Mouse (Mus musculus) heart, postnatal 4 days (tissue): ENCODE results near the gene Ppp2r5b. TPM values are rescaled to one million over a fixed set of nuclear protein-coding genes. Genes with fewer than 3 reads are reported as not detected.

Experiments
- DNase-seq: peaks from one replicate; pipeline ENCODE4 v3.0.0; 2021
- microRNA-seq, 2 experiments: library from miRNA; unstranded; fragments of <30 nt; microRNA quantifications; one replicate each; pipeline ENCODE4 v1.2.0; 2021 to 2022
- total RNA-seq, 2 experiments: library from RNA; stranded (reverse); gene quantifications; 2 replicates each; pipeline ENCODE4 v1.2.3; 2021

Ppp2r5b gene
- total RNA-seq, 2 experiments from 2014 or later = 30.1 to 30.2 TPM

DNA sequence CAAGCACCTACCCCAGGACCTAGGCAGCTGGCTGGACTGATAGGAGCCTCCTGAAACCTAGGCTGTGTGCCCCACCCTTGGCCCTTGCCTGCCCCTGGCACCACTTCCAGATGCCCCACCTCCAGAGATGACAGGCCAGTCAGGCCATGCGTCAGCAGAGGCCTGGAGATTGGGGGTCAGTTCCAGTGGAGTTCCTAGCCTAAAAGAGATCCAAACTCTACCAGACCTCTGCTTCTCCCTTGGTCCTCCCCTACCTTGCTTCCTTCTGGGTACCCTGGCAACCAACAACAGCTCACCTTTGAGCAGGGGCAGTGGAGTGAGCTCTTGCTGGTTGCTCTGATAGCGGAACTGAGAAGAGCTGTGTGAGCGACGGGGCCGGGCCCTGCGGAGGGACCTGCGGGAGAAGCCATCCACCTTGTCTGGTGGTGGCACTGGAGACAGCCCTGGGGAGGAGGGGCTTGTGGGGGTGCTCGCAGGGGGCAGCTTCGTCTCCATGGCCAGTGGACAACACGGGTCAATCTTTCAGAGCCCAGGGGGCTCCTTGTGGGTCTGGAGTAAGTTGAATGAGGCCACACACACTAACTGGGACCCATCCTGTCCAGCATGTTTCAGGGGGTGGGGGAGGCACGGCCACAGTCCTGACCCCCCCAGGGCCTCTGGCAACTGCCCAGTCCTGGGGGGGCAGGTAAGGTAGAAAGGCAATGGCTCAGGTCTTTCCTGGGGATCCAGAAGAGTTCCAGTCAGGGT is 1.2 kb downstream of the Ppp2r5b start:
- peak; percentile 35 for DNase-seq

GRCm38 (mm10) chr19:6233647-6234046 is 2.0 kb downstream of the Ppp2r5b start:
- no peak for DNase-seq

GRCm38 (mm10) chr19:6231036-6231435 is 4.6 kb downstream of the Ppp2r5b start:
- DNase-seq = no peak

DNA sequence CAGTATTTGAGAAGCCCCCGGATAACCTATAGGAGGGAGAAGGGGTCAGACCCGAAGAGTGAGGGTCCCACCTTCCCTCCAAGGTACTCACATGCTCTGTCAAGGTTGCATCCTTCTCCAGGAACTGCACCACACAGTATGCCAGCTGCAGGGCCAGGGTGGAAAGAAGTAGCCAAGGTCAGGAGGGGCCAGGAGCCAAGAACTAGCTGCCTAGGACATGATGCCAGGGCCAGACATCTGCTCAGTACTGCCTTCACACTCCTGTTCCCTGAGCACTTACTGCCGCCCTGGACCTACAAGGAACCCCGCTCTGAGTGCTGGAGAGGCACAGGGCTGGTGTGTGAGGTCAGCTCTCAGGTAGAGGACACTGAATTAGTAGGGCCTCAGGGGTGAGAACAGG is 5.3 kb downstream of the Ppp2r5b start:
- no peak for DNase-seq

DNA sequence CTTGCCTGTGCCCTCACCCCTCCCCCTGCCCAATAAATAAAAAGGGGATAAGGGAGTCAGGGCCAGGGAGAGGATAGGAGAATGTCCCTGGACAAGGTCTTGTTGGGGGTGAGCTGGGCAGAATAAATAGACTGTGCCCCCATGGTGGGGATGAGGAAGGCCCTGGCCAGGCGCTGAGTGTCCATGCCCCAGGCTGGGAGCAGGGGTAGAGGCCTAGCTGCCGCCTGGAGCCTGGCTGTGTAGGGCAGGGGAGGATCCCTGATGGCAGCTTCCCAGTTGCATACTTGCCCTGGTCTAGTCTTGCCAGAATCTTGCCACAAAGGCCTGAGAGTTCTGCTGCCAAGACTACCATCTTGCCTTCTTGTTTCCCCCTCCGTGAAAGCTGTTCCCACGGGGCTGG is 7.8 kb downstream of the Ppp2r5b start:
- no peak for DNase-seq

GRCm38 (mm10) chr19:6226763-6227162 is 8.9 kb downstream of the Ppp2r5b start:
- no peak for DNase-seq

GRCm38 (mm10) chr19:6226135-6226534 is 9.5 kb downstream of the Ppp2r5b start, which contains the start of gene Gpha2:
Gene Gpha2 (plus strand): TSS chr19:6226380.
- no peak for DNase-seq

GRCm38 (mm10) chr19:6218606-6219005 is 17.1 kb downstream of the Ppp2r5b start:
- DNase-seq = no peak

- DNase-seq = no peak
Measured at GRCm38 (mm10) chr19:6216046-6216705, 19.5 kb downstream of the Ppp2r5b start.

DNA sequence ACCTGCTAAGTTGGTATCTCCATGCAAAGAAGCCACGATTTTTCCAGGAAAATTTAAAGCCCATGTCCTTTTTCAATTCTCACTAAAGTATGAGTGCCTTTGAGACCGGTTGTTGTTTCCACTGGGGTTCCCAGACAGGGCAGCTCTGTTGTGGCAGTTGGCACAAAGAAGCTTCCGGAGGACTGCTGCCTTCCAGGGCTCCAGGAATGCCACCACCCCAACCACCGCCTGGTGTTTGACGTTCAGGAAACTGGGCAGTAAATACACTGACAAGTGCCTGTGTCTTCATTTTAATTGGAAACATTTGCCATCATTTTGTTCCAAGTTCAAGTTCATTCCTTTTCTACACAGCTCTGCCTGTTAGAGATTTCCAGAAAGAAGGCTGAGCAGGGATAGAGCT is 29.0 kb downstream of the Ppp2r5b start:
- no peak for DNase-seq

- DNase-seq = no peak
Measured at GRCm38 (mm10) chr19:6204265-6204664, 31.4 kb downstream of the Ppp2r5b start.

DNA sequence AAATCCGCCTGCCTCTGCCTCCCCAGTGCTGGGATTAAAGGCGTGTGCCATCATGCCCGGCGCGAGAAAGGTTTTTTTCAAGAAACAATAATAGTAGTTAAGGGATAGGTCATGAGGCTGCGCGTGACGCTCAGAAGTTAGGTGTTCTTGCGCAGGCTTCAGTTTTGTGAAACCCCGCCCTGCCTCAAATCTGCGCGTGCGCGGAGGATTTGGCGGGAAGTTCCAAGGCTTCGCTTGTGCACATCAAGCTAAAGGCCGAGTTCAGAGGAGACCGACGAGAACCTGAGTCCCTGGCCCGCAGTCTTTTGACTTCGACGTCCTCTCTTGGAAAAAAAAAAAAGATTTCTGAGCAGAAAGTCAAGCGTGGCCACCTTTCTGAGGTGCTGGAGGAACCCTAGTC is 51.5 kb downstream of the Ppp2r5b start, which contains the start of gene Majin:
Majin (plus strand) TSS at position 258 of the 400 bp plus-strand sequence.
- no peak for DNase-seq

GRCm38 (mm10) chr19:6182534-6182933 is 53.1 kb downstream of the Ppp2r5b start:
- DNase-seq = no peak

DNA sequence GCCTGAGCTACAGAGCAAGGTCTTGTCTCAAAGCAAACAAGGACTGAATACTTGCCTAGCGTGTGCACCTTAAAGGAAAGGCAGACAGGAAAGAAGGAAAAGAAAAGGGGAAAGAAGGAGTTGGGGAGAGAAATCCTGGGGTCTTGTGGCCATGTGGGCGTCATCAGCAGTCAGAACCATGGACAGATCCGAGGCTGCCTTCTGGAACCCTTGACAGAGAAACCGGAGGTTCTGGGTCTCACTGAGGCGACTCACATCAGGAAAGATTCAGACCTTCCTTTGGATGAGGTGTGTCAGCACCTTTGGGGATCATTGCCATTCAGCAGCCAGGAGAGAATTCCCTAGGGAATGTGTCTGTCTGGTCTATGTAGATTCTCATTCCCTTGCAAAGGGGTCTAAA is 54.0 kb downstream of the Ppp2r5b start:
- DNase-seq = no peak

GRCm38 (mm10) chr19:6178775-6179174 is 56.9 kb downstream of the Ppp2r5b start:
- DNase-seq = no peak

Small RNA genes within 50 kb of the gene (microRNA-seq; reads per million reads assigned to microRNA genes)
- gene Mir192 = 18.6 to 23.8 reads per million in 2 experiments
- gene Mir194-2 = 20.0 to 43.2 reads per million in 2 experiments

Other genes with a start within 250 kb of the Ppp2r5b start
- not detected for gene Slc22a20, start 249.7 kb downstream of the Ppp2r5b start, total RNA-seq
- gene Capn1, start 220.0 kb downstream of the Ppp2r5b start, total RNA-seq = 10 to 100 TPM; 27.4 to 29.1 TPM
- gene Syvn1, start 189.3 kb downstream of the Ppp2r5b start, total RNA-seq = 10 to 100 TPM; 16.2 to 16.4 TPM
- gene Mrpl49, start 178.1 kb downstream of the Ppp2r5b start, total RNA-seq = 10 to 100 TPM; 37.8 to 41.7 TPM
- gene Fau, start 178.0 kb downstream of the Ppp2r5b start, total RNA-seq = 100 to 1,000 TPM; 802 to 870 TPM
- gene Znhit2, start 174.7 kb downstream of the Ppp2r5b start, total RNA-seq = 10 to 100 TPM; 16.2 to 16.7 TPM
- 1 to 10 TPM; 5.0 to 5.9 TPM for gene Tm7sf2, start 167.5 kb downstream of the Ppp2r5b start, total RNA-seq
- gene Vps51, start 158.6 kb downstream of the Ppp2r5b start, total RNA-seq = 10 to 100 TPM; 38.0 to 40.0 TPM
- gene Tmem262, start 155.8 kb downstream of the Ppp2r5b start, total RNA-seq = not detected
- gene Gm28374, start 153.6 kb downstream of the Ppp2r5b start, total RNA-seq = under 1 TPM in 1 of 2 experiments, not detected in 1; 0.41 TPM
- 10 to 100 TPM; 25.8 to 28.3 TPM for gene Zfpl1, start 150.9 kb downstream of the Ppp2r5b start, total RNA-seq
- 10 to 100 TPM; 12.8 to 14.8 TPM for gene Cdca5, start 150.9 kb downstream of the Ppp2r5b start, total RNA-seq
- gene AC131692.1, start 141.5 kb downstream of the Ppp2r5b start, total RNA-seq = under 1 TPM; 0.60 to 0.68 TPM
- gene Naaladl1, start 130.1 kb downstream of the Ppp2r5b start, total RNA-seq = under 1 TPM; 0.50 to 0.52 TPM
- 10 to 100 TPM; 17.4 to 17.6 TPM for gene Sac3d1, start 117.2 kb downstream of the Ppp2r5b start, total RNA-seq
- gene Snx15, start 107.6 kb downstream of the Ppp2r5b start, total RNA-seq = 10 to 100 TPM; 13.4 to 13.7 TPM
- under 1 TPM; 0.21 to 0.38 TPM for gene Batf2, start 94.9 kb downstream of the Ppp2r5b start, total RNA-seq
- gene Arl2, start 94.3 kb downstream of the Ppp2r5b start, total RNA-seq = 10 to 100 TPM; 62.3 to 62.8 TPM
- gene Majin, start 51.5 kb downstream of the Ppp2r5b start, total RNA-seq = not detected
- gene Gpha2, start 9.5 kb downstream of the Ppp2r5b start, total RNA-seq = not detected
- gene Atg2a, start 5.8 kb upstream of the Ppp2r5b start, total RNA-seq = 10 to 100 TPM; 15.9 to 16.2 TPM
- 100 to 1,000 TPM in 1 of 2 experiments, 10 to 100 TPM in 1; 97.8 to 114 TPM for gene Ehd1, start 40.9 kb upstream of the Ppp2r5b start, total RNA-seq
- gene Cdc42bpg, start 70.6 kb upstream of the Ppp2r5b start, total RNA-seq = 1 to 10 TPM; 8.2 to 10.0 TPM
- 10 to 100 TPM; 16.6 to 18.5 TPM for gene Men1, start 99.1 kb upstream of the Ppp2r5b start, total RNA-seq
- 10 to 100 TPM; 37.5 to 42.8 TPM for gene Map4k2, start 105.3 kb upstream of the Ppp2r5b start, total RNA-seq
- gene Sf1, start 127.8 kb upstream of the Ppp2r5b start, total RNA-seq = 100 to 1,000 TPM; 181 to 188 TPM
- 100 to 1,000 TPM; 455 to 466 TPM for gene Pygm, start 148.5 kb upstream of the Ppp2r5b start, total RNA-seq
- 10 to 100 TPM; 42.6 to 45.1 TPM for gene Rasgrp2, start 163.5 kb upstream of the Ppp2r5b start, total RNA-seq
- gene Nrxn2, start 182.9 kb upstream of the Ppp2r5b start, total RNA-seq = 1 to 10 TPM; 3.5 to 3.7 TPM